Mouse (Mus musculus) lung, adult 2 months (tissue): ENCODE results near the gene AK157302. TPM values are rescaled to one million over a fixed set of nuclear protein-coding genes. Genes with fewer than 3 reads are reported as not detected.

Experiments
- DNase-seq: peaks from one replicate; pipeline ENCODE4 v3.0.0; 2022
- H3K4me1 ChIP-seq: fragments of 200-500 bp; 2 replicates; pipeline ENCODE4 v1.6.1; 2011; ENCODE audit warnings: low read length; ENCODE audit not compliant: control insufficient read depth, insufficient read depth
- H3K4me3 ChIP-seq: fragments of 200-500 bp; replicated peaks from 2 replicates; pipeline ENCODE3; 2011; ENCODE audit warnings: low read depth, mild to moderate bottlenecking, control low read depth, low read length; ENCODE audit errors: extremely low read depth
- CTCF ChIP-seq: fragments of 200-500 bp; IDR thresholded peaks from 2 replicates; pipeline ENCODE4 v1.5.1; 2011; ENCODE audit warnings: mild to moderate bottlenecking, low read length, control low read depth; ENCODE audit not compliant: insufficient read depth
- POLR2A ChIP-seq: fragments of 200-500 bp; IDR thresholded peaks from 2 replicates; pipeline ENCODE4 v1.6.1; 2011; ENCODE audit warnings: low read depth, mild to moderate bottlenecking, control low read depth, low read length, borderline replicate concordance; ENCODE audit errors: extremely low read depth
- WGBS: fragments of 180-500 bp; shearing (Covaris S2); methylation state at CpG from one replicate; pipeline ENCODE4 v1.1.7; 2018; 5-methylcytosine and 5-hydroxymethylcytosine counted together
- polyA plus RNA-seq: library from polyadenylated mRNA; depleted of rRNA; stranded (reverse); fragments of >200 nt; gene quantifications from 2 replicates; pipeline ENCODE4 v1.2.3, GENCODE M21; 2012; rRNA removed

AK157302 gene
- polyA plus RNA-seq, 1 experiment = 0.06 TPM

- H3K4me3 ChIP-seq = peak overlapping the region; percentile 27
- WGBS = 34% methylated on average over 7 of the region's 7 CpGs
- DNase-seq = no peak
- H3K4me1 ChIP-seq = peaks cover 2% of the 10 kb centered on the region; the same call in 1 of the 2 replicates
- no peak for TF ChIP-seq CTCF
- TF ChIP-seq POLR2A = no peak
Observed at GRCm38 (mm10) chr13:21530136-21530535, 35.1 kb downstream of the AK157302 start.

GRCm38 (mm10) chr13:21530781-21531201 lies 35.8 kb downstream of the AK157302 start, which contains the start of gene Zkscan8:
Gene Zkscan8 (minus strand): TSS chr13:21531120.
- DNase-seq = peak; percentile 88
- under 1% methylated on average over 39 of the region's 39 CpGs for WGBS
- TF ChIP-seq POLR2A (peak; percentile 66; the same call in 1 of the 2 replicates), CTCF (no peak)
- Histone ChIP-seq H3K4me1 (peaks cover 2% of the 10 kb centered on the region; the same call in 1 of the 2 replicates), H3K4me3 (peak within 1 kb of the TSS; percentile 92)

- WGBS = 65% methylated on average over 1 of the region's 1 CpGs
- Histone ChIP-seq H3K4me3 (no peak within 1 kb of the TSS), H3K4me1 (no peaks in the 10 kb centered on the region)
- no peak for TF ChIP-seq CTCF
- TF ChIP-seq POLR2A = no peak
- no peak for DNase-seq
Observed at GRCm38 (mm10) chr13:21542708-21543107, 47.7 kb downstream of the AK157302 start, which contains the start of gene Olfr1366. Gene Olfr1366 (minus strand): TSS chr13:21542808.

Other genes with a start within 250 kb of the AK157302 start
- not detected in 2 replicates for gene Gpx5, start 202.5 kb upstream of the AK157302 start, polyA plus RNA-seq
- not detected in 2 replicates for gene Gpx6, start 183.1 kb upstream of the AK157302 start, polyA plus RNA-seq
- not detected in 2 replicates for gene Olfr1367, start 148.3 kb upstream of the AK157302 start, polyA plus RNA-seq
- gene Zscan12, start 132.4 kb upstream of the AK157302 start, polyA plus RNA-seq = 1.1 and 1.8 TPM in 2 replicates
- 18.2 and 18.7 TPM in 2 replicates for gene Zkscan3, start 92.5 kb upstream of the AK157302 start, polyA plus RNA-seq
- 0.31 and 0.73 TPM in 2 replicates for gene Pgbd1, start 54.2 kb upstream of the AK157302 start, polyA plus RNA-seq
- gene Zscan26, start 41.5 kb upstream of the AK157302 start, polyA plus RNA-seq = 12.9 and 21.4 TPM in 2 replicates
- 0.82 and 0.89 TPM in 2 replicates for gene Nkapl, start 26.7 kb upstream of the AK157302 start, polyA plus RNA-seq
- gene Zkscan4, start 16.3 kb upstream of the AK157302 start, polyA plus RNA-seq = 1.2 and 1.7 TPM in 2 replicates
- gene Gm10065, start 15.8 kb upstream of the AK157302 start, polyA plus RNA-seq = not detected in 2 replicates
- 3.0 and 5.0 TPM in 2 replicates for gene Gm11273, start 6.2 kb downstream of the AK157302 start, polyA plus RNA-seq
- 2.5 and 4.7 TPM in 2 replicates for gene Zkscan8, start 35.9 kb downstream of the AK157302 start, polyA plus RNA-seq
- not detected in 2 replicates for gene Olfr1366, start 47.6 kb downstream of the AK157302 start, polyA plus RNA-seq
- gene Olfr1535, start 64.7 kb downstream of the AK157302 start, polyA plus RNA-seq = not detected in 2 replicates
- gene Olfr1364, start 86.5 kb downstream of the AK157302 start, polyA plus RNA-seq = not detected in 2 replicates
- not detected in 2 replicates for gene Olfr1362, start 118.8 kb downstream of the AK157302 start, polyA plus RNA-seq
- gene Olfr11, start 147.3 kb downstream of the AK157302 start, polyA plus RNA-seq = not detected in 2 replicates
- not detected in 2 replicates for gene Olfr1361, start 168.2 kb downstream of the AK157302 start, polyA plus RNA-seq
- gene Olfr1360, start 182.2 kb downstream of the AK157302 start, polyA plus RNA-seq = not detected in 2 replicates
- not detected in 2 replicates for gene Olfr1359, start 202.9 kb downstream of the AK157302 start, polyA plus RNA-seq
- 0.72 and 1.6 TPM in 2 replicates for gene Hist1h2bl, start 220.9 kb downstream of the AK157302 start, polyA plus RNA-seq
- 5.8 and 6.7 TPM in 2 replicates for gene Hist1h2ai, start 221.2 kb downstream of the AK157302 start, polyA plus RNA-seq
- gene Hist1h3h, start 222.4 kb downstream of the AK157302 start, polyA plus RNA-seq = 8.2 and 8.6 TPM in 2 replicates
- 0.70 TPM in 1 of 2 replicates, not detected in the other for gene Hist1h2bm, start 226.8 kb downstream of the AK157302 start, polyA plus RNA-seq
- gene Hist1h4j, start 239.8 kb downstream of the AK157302 start, polyA plus RNA-seq = 1.3 and 1.4 TPM in 2 replicates